Mouse (Mus musculus): ENCODE measurements around the gene Shh. TPM values are rescaled to one million over a fixed set of nuclear protein-coding genes. Genes with fewer than 3 reads are reported as not detected.

The Shh gene
- total RNA-seq, 2 experiments from 2014 or later: not detected

GRCm38 (mm10) chr5:28460556-28461350 lies 6.3 kb downstream of the Shh start:
- intact Hi-C loops (cut with DNase I; ENCODE audit: low total_unique reads): no loop called here
- DNase-seq: no peak

- no peak for DNase-seq
- intact Hi-C loops (cut with DNase I; ENCODE audit: low total_unique reads): loop anchor here (10.0 kb wide), 1 partner anchor 875 kb away; no protein-coding TSS in a partner anchor
These were observed 7.4 kb downstream of the Shh start for GRCm38 (mm10) chr5:28459456-28460225.

- intact Hi-C loops (cut with DNase I; ENCODE audit: low total_unique reads): loop anchor here (10.0 kb wide), 1 partner anchor 876 kb away; no protein-coding TSS in a partner anchor
- no peak for DNase-seq
These were observed 8.2 kb downstream of the Shh start for GRCm38 (mm10) chr5:28458821-28459240.

GRCm38 (mm10) chr5:28457921-28458641 lies 9.0 kb downstream of the Shh start:
- DNase-seq: no peak
- intact Hi-C loops (cut with DNase I; ENCODE audit: low total_unique reads): loop anchor here (10.0 kb wide), 1 partner anchor 877 kb away; no protein-coding TSS in a partner anchor

- no peak for DNase-seq
- intact Hi-C loops (cut with DNase I; ENCODE audit: low total_unique reads): loop anchor here (10.0 kb wide), 1 partner anchor 878 kb away; no protein-coding TSS in a partner anchor
These were observed 10.7 kb downstream of the Shh start for GRCm38 (mm10) chr5:28456366-28456765.

GRCm38 (mm10) chr5:28455721-28456120 lies 11.3 kb downstream of the Shh start:
- no peak for DNase-seq
- intact Hi-C loops (cut with DNase I; ENCODE audit: low total_unique reads): loop anchor here (10.0 kb wide), 1 partner anchor 879 kb away; no protein-coding TSS in a partner anchor

- DNase-seq: no peak
- intact Hi-C loops (cut with DNase I; ENCODE audit: low total_unique reads): loop anchor here (5.0 to 10.0 kb wide), 3 partner anchors 583 to 880 kb away; no protein-coding TSS in a partner anchor
These were observed 12.5 kb downstream of the Shh start for GRCm38 (mm10) chr5:28454546-28454945.

GRCm38 (mm10) chr5:28453523-28453922 lies 13.5 kb downstream of the Shh start:
- intact Hi-C loops (cut with DNase I; ENCODE audit: low total_unique reads): loop anchor here (5.0 to 10.0 kb wide), 3 partner anchors 584 to 881 kb away; no protein-coding TSS in a partner anchor
- DNase-seq: no peak

GRCm38 (mm10) chr5:28453086-28453485 lies 14.0 kb downstream of the Shh start:
- intact Hi-C loops (cut with DNase I; ENCODE audit: low total_unique reads): loop anchor here (5.0 to 10.0 kb wide), 3 partner anchors 584 to 882 kb away; no protein-coding TSS in a partner anchor
- DNase-seq: no peak

- intact Hi-C loops (cut with DNase I; ENCODE audit: low total_unique reads): loop anchor here (5.0 to 10.0 kb wide), 3 partner anchors 586 to 884 kb away; no protein-coding TSS in a partner anchor
- peak; percentile 70 for DNase-seq
These were observed 15.9 kb downstream of the Shh start for GRCm38 (mm10) chr5:28451053-28451638.

GRCm38 (mm10) chr5:28450126-28450890 lies 16.7 kb downstream of the Shh start:
- no peak for DNase-seq
- intact Hi-C loops (cut with DNase I; ENCODE audit: low total_unique reads): loop anchor here (5.0 to 10.0 kb wide), 3 partner anchors 587 to 884 kb away; no protein-coding TSS in a partner anchor

GRCm38 (mm10) chr5:28425926-28426325 lies 41.1 kb downstream of the Shh start:
- intact Hi-C loops (cut with DNase I; ENCODE audit: low total_unique reads): no loop called here
- DNase-seq: no peak

GRCm38 (mm10) chr5:28423781-28424180 lies 43.3 kb downstream of the Shh start:
- no peak for DNase-seq
- intact Hi-C loops (cut with DNase I; ENCODE audit: low total_unique reads): no loop called here

- DNase-seq: no peak
- intact Hi-C loops (cut with DNase I; ENCODE audit: low total_unique reads): no loop called here
These were observed 47.3 kb downstream of the Shh start for GRCm38 (mm10) chr5:28419640-28420265.

- intact Hi-C loops (cut with DNase I; ENCODE audit: low total_unique reads): no loop called here
- DNase-seq: no peak
These were observed 48.3 kb downstream of the Shh start for GRCm38 (mm10) chr5:28418734-28419133.

- no peak for DNase-seq
- intact Hi-C loops (cut with DNase I; ENCODE audit: low total_unique reads): no loop called here
These were observed 51.0 kb downstream of the Shh start for GRCm38 (mm10) chr5:28416029-28416428.

GRCm38 (mm10) chr5:28414076-28414475 lies 53.0 kb downstream of the Shh start:
- no peak for DNase-seq

GRCm38 (mm10) chr5:28413533-28413932 lies 53.5 kb downstream of the Shh start:
- no peak for DNase-seq
- intact Hi-C loops (cut with DNase I; ENCODE audit: low total_unique reads): no loop called here

More at GRCm38 (mm10) chr5:28414076-28414475, 53.0 kb downstream of the Shh start:
- intact Hi-C loops (cut with DNase I; ENCODE audit: low total_unique reads): no loop called here
